Mouse (Mus musculus): ENCODE measurements around the gene Pgd.
"Not testable (repeated sequence)": the region's sequence is repeated elsewhere in the genome, so short reads cannot be mapped to it uniquely, and the experiment has no call there.

The Pgd gene

GRCm38 (mm10) chr4:149133395-149133794 lies 33.2 kb downstream of the Pgd start:
- DNase-seq (ENCODE audit: low spot score): no peak

GRCm38 (mm10) chr4:149131789-149132565 lies 34.6 kb downstream of the Pgd start:
- no peak for DNase-seq (ENCODE audit: low spot score)

GRCm38 (mm10) chr4:149131021-149131752 lies 35.4 kb downstream of the Pgd start:
- DNase-seq (ENCODE audit: low spot score): no peak

DNA sequence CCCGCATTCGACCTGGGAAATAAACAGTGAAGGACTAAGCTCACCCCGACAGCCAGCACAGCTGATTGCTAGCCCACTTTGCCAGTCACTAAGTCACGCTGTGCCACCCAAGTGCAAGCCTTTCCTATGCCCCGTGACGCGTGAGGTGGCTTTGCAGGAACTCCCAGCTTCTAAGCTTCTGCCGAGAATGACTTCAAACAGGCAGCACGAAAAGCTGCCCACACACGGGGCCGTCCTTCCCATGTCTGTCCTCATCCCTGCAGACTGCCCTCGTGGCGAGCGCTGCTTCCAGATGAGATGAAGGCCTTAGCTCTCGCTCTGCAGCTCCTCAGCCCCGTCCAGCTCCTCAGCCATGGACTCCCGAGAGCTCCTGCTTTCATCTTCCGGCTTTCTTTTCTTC lies 38.1 kb downstream of the Pgd start:
- DNase-seq (ENCODE audit: low spot score): no peak

- DNase-seq (ENCODE audit: low spot score): no peak
Measured at GRCm38 (mm10) chr4:149126663-149127062, 39.9 kb downstream of the Pgd start, which contains the start of gene Cort. Cort (minus strand) TSS chr4:149126763.

GRCm38 (mm10) chr4:149126115-149126509 lies 40.5 kb downstream of the Pgd start:
- DNase-seq (ENCODE audit: low spot score): no peak

GRCm38 (mm10) chr4:149125341-149126114 lies 41.0 kb downstream of the Pgd start:
- DNase-seq (ENCODE audit: low spot score): no peak

- DNase-seq (ENCODE audit: low spot score): no peak
Measured at GRCm38 (mm10) chr4:149123432-149123831, 43.1 kb downstream of the Pgd start.

- not testable (repeated sequence) for DNase-seq (ENCODE audit: low spot score)
Measured at GRCm38 (mm10) chr4:149119978-149120562, 46.5 kb downstream of the Pgd start.

DNA sequence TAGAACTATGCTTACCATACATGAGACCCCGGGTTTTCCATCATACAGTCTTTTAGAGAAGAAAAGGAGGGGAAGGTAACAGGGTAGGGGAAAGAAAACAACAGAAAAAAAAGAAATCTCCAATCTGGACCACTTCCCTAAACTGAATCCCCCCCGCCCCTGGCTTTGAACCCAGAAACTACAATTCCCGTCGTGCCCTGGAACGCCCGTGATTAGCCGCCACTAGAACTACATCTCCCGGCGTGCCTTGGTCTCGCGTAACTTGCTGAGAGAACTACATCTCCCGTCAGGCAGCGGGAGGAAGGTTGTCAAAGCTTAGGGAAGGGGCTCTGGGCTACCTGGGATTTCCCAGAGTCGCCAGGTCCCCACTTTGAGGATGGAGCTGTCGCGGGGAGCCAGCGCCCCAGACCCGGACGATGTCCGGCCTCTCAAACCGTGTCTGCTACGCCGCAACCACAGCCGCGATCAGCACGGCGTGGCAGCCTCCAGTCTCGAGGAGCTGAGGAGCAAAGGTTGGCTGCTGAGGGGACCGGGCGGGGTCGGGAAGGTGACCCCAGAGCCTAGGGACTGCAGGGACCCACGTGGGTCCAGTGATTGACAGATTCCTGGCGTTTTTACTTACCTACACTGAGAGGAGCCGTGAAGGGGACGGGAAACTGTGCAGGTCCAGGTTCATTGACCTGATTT lies 62.6 kb downstream of the Pgd start, which contains the start of gene Dffa:
TSS of gene Dffa (plus strand) at position 272 of the 687 bp plus-strand sequence.
- DNase-seq (ENCODE audit: low spot score): peak; percentile 92

- DNase-seq (ENCODE audit: low spot score): peak; percentile 38
Measured at GRCm38 (mm10) chr4:149101456-149101855, 65.1 kb downstream of the Pgd start.

DNA sequence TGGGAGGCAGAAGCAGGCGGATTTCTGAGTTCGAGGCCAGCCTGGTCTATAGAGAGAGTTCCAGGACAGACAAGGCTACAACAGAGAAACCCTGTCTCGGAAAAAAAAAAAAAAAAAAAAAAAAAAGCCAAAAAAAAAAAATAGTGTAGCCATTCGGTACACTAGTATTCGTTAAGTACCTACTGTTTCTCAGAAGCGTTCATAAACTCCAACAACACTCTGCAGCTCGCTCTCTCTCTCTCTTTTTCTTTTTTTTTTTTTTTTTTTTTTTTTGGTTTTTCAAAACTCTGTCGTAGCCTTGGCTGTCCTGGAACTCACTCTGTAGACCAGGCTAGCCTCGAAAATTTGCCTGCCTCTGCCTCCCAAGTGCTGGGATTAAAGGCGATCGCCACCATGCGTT lies 66.1 kb downstream of the Pgd start:
- not testable (repeated sequence) for DNase-seq (ENCODE audit: low spot score)
